Mouse (Mus musculus) ES-E14 (cell line): Measurements from ENCODE around the gene Smad5. TPM values are rescaled to one million over a fixed set of nuclear protein-coding genes. Genes with fewer than 3 reads are reported as not detected.

Source experiments
- DNase-seq: peaks from one replicate; pipeline ENCODE4 v3.0.0-alpha.2; 2013; ENCODE audit warnings: low read depth, low spot score
- H3K27ac ChIP-seq: 2 replicates; pipeline ENCODE4 v1.5.1; 2012; ENCODE audit warnings: low read depth, mild to moderate bottlenecking, low read length, moderate library complexity, mixed read lengths; ENCODE audit not compliant: poor library complexity, insufficient read depth, severe bottlenecking
- H3K36me3 ChIP-seq: 2 replicates; pipeline ENCODE4 v1.6.1; 2012; ENCODE audit warnings: mild to moderate bottlenecking, low read length, moderate library complexity, mixed read lengths; ENCODE audit not compliant: control insufficient read depth, poor library complexity, insufficient read depth, severe bottlenecking
- H3K4me1 ChIP-seq, 2 experiments: fragments of 150-350 bp in 1 of 2; sonication (generic) in 1 of 2; 2 replicates each; pipeline ENCODE4 v1.6.1; 2012; ENCODE audit warnings: low read length in 2 of 2, mild to moderate bottlenecking in 1 of 2, mixed read lengths in 1 of 2; ENCODE audit not compliant: control insufficient read depth in 2 of 2, insufficient read depth in 2 of 2, poor library complexity in 1 of 2
- H3K4me3 ChIP-seq, 2 experiments: fragments of 150-350 bp in 1 of 2; sonication (generic) in 1 of 2; 2 replicates each; pipeline ENCODE4 v1.5.1; 2012; ENCODE audit warnings: low read length in 2 of 2, low read depth in 1 of 2, mild to moderate bottlenecking in 1 of 2, mixed read lengths in 1 of 2; ENCODE audit not compliant: insufficient read depth in 1 of 2, poor library complexity in 1 of 2, severe bottlenecking in 1 of 2
- H3K9ac ChIP-seq: 2 replicates; pipeline ENCODE4 v1.6.1; 2012; ENCODE audit warnings: low read depth, mild to moderate bottlenecking, low read length, mixed read lengths; ENCODE audit not compliant: poor library complexity, insufficient read depth, severe bottlenecking
- H3K9me3 ChIP-seq: fragments of 150-350 bp; sonication (generic); 2 replicates; pipeline ENCODE4 v1.6.1; 2012; ENCODE audit warnings: low read depth, mild to moderate bottlenecking, low read length; ENCODE audit not compliant: control insufficient read depth, insufficient read depth
- CHD2 ChIP-seq: IDR thresholded peaks from 2 replicates; pipeline ENCODE4 v1.6.1; 2014; ENCODE audit warnings: mild to moderate bottlenecking, low read depth, low read length, inconsistent platforms
- HCFC1 ChIP-seq: IDR thresholded peaks from 2 replicates; pipeline ENCODE4 v1.6.1; 2012; ENCODE audit warnings: low read length, inconsistent platforms, borderline replicate concordance; ENCODE audit not compliant: insufficient read depth
- MAFK ChIP-seq: IDR thresholded peaks from 2 replicates; pipeline ENCODE4 v1.6.1; 2014; ENCODE audit warnings: mild to moderate bottlenecking, low read depth, low read length, inconsistent platforms; ENCODE audit not compliant: insufficient read depth
- ZC3H11A ChIP-seq: IDR thresholded peaks from 2 replicates; pipeline ENCODE4 v1.6.1; 2012; ENCODE audit warnings: low read depth, mild to moderate bottlenecking, inconsistent platforms, low read length, borderline replicate concordance
- ZNF384 ChIP-seq: IDR thresholded peaks from 2 replicates; pipeline ENCODE4 v1.6.1; 2012; ENCODE audit warnings: low read depth, low read length, inconsistent platforms
- in situ Hi-C, 2 experiments: fragments of 600-800 bp; cut with MboI; formaldehyde crosslinking; loops; one replicate each; pipeline ENCODE4 v1.15.1; 2025; ENCODE audit warnings: low sequenced_read_pairs in 2 of 2, inconsistent platforms in 1 of 2; ENCODE audit not compliant: unreplicated experiment in 2 of 2
- total RNA-seq: library from RNA; depleted of rRNA; stranded (reverse); fragments of 300-350 nt; gene quantifications from 2 replicates; pipeline ENCODE4 v1.2.3, GENCODE M21; 2012

The Smad5 gene
- total RNA-seq, 1 experiment: 14.2 TPM

- H3K36me3 ChIP-seq: no peaks in the 10 kb centered on the region
- no peak overlapping the region for H3K9ac ChIP-seq
- TF ChIP-seq MAFK (no peak), CHD2 (no peak), ZC3H11A (no peak), HCFC1 (no peak), ZNF384 (no peak)
- in situ Hi-C loops: no loop called here
- no peak overlapping the region for H3K27ac ChIP-seq
- DNase-seq: no peak
- H3K4me3 ChIP-seq: no peak overlapping the region
- no peaks in the 10 kb centered on the region for H3K9me3 ChIP-seq
- H3K4me1 ChIP-seq: no peaks in the 10 kb centered on the region
Observed at GRCm38 (mm10) chr13:56697171-56697570, 5.6 kb upstream of the Smad5 start.

GRCm38 (mm10) chr13:56698391-56698790 is 4.4 kb upstream of the Smad5 start:
- H3K4me3 ChIP-seq: no peak overlapping the region
- no peaks in the 10 kb centered on the region for H3K36me3 ChIP-seq
- H3K9ac ChIP-seq: no peak overlapping the region
- in situ Hi-C loops: no loop called here
- TF ChIP-seq ZNF384 (no peak), MAFK (no peak), ZC3H11A (no peak), CHD2 (no peak), HCFC1 (no peak)
- no peaks in the 10 kb centered on the region for H3K9me3 ChIP-seq
- no peak overlapping the region for H3K27ac ChIP-seq
- DNase-seq: no peak
- no peaks in the 10 kb centered on the region for H3K4me1 ChIP-seq

GRCm38 (mm10) chr13:56699370-56699769 is 3.4 kb upstream of the Smad5 start:
- Histone ChIP-seq H3K36me3 (no peaks in the 10 kb centered on the region), H3K4me3 (no peak overlapping the region), H3K9ac (no peak overlapping the region), H3K4me1 (peaks cover 0 to under 1% of the 10 kb centered on the region in 2 experiments; a peak in 1 of 4 replicates), H3K9me3 (no peaks in the 10 kb centered on the region), H3K27ac (no peak overlapping the region)
- no peak for TF ChIP-seq CHD2
- DNase-seq: peak; percentile 28
- in situ Hi-C loops: no loop called here

GRCm38 (mm10) chr13:56700981-56701380 is 1.8 kb upstream of the Smad5 start:
- Histone ChIP-seq H3K9me3 (no peaks in the 10 kb centered on the region), H3K4me3 (no peak overlapping the region), H3K9ac (no peak overlapping the region), H3K4me1 (peaks cover 0 to 2% of the 10 kb centered on the region in 2 experiments; a peak in 2 of 4 replicates), H3K27ac (no peak overlapping the region), H3K36me3 (no peaks in the 10 kb centered on the region)
- in situ Hi-C loops: no loop called here
- no peak for TF ChIP-seq CHD2
- no peak for TF ChIP-seq ZNF384
- no peak for TF ChIP-seq ZC3H11A
- TF ChIP-seq MAFK: no peak
- TF ChIP-seq HCFC1: no peak
- DNase-seq: no peak

- DNase-seq: no peak
- Histone ChIP-seq H3K27ac (no peak overlapping the region), H3K4me1 (peaks cover 0 to 2% of the 10 kb centered on the region in 2 experiments; a peak in 3 of 4 replicates), H3K9ac (peak overlapping the region; percentile 50; the same call in 1 of the 2 replicates), H3K36me3 (no peaks in the 10 kb centered on the region), H3K9me3 (no peaks in the 10 kb centered on the region), H3K4me3 (peak overlapping the region in 1 of 2 experiments; percentile 65; a peak in 2 of 4 replicates)
- TF ChIP-seq ZNF384 (no peak), MAFK (no peak), HCFC1 (no peak), CHD2 (no peak), ZC3H11A (no peak)
- in situ Hi-C loops: no loop called here
Observed at GRCm38 (mm10) chr13:56701924-56702323, 886 bp upstream of the Smad5 start.
